ENCODE assay signal across 8 mouse cellular contexts in the genomic region with DNA sequence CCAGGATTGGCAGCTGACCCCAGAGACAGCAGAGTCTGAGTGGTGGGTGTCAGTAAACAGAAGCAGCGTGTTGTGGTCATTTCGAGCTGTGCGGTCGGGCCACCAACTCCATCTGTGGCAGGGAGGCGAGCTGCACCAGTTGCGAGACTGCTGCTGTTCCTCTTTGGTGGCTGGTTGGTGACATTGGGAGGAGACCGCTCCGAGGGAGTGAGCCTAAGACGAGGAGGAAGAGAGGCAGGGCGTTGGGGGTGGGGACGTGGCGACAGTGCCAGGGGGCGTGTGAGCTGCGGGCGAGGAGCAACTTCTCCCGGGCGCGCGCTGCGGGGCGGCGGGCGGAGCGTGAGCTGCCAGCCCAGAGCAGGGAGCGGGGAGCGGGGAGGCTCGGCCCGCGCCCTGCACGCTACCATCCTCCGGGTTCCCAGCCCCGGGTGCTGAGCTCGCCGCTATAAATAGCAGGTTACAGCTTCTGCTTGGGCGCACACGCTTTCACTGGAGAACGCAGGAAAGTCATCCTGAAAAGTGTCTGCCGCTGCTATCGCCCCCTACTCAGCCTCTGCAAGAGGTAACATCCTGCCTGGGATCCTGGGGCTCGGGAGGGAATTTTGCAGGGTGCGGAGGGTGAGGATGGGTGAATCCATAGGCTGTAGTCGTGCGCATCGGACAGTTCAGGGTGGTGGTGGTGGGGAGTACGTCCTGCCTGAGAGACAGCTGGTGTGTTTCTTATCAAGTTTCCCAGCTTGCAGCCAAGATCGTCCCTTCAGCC. TPM values are rescaled to one million over a fixed set of nuclear protein-coding genes. Genes with fewer than 3 reads are reported as not detected.
A peak's percentile ranks its signal among the peaks of the same experiment; 100 is the strongest.
DNase-seq lines count a peak whose midpoint lies in the region; ATAC-seq and TF ChIP-seq lines count a peak whose summit lies in the region.

TSS of gene Inpp4b (plus strand) at position 321 of the 763 bp plus-strand sequence.

- ATAC-seq in lung, postnatal 0 days, result peak; percentile 78

- H3K4me2 ChIP-seq in lung, postnatal 0 days (replicated peaks; ENCODE audit: low read depth, low read length), result peak within 1 kb of the TSS; percentile 97

- peak within 1 kb of the TSS; percentile 28; the same call in 1 of the 2 replicates for H3K27ac ChIP-seq in MEL (ENCODE audit: control insufficient read depth, low read depth, low read length)
- peak within 1 kb of the TSS; percentile 90 for H3K27ac ChIP-seq in cerebellum, adult 2 months (ENCODE audit: insufficient read depth, low read length)
- H3K27ac ChIP-seq in hindbrain, embryonic 10.5 days, result peak within 1 kb of the TSS; percentile 42; the same call in 1 of the 2 replicates
- H3K27ac ChIP-seq in lung, postnatal 0 days (ENCODE audit: low read length), result no peak within 1 kb of the TSS
- no peak within 1 kb of the TSS for H3K27ac ChIP-seq in thymus, adult 2 months (ENCODE audit: control insufficient read depth, insufficient read depth, low read length)

- peak; percentile 88 for DNase-seq in MEL (ENCODE audit: low read depth, low spot score)
- peak; percentile 85 to 86 for DNase-seq in cerebellum, adult 2 months
- DNase-seq in frontal cortex, adult 2 months (ENCODE audit: extremely low spot score in 1 of 2, low spot score in 1 of 2), result peak; percentile 46 to 75
- DNase-seq in hindbrain, embryonic 10.5 days (ENCODE audit: low spot score), result peak; percentile 57
- DNase-seq in layer of hippocampus, postnatal 14 days (ENCODE audit: low spot score in 2 of 2), result peak; percentile 58 to 68
- peak; percentile 71 for DNase-seq in lung, postnatal 0 days (ENCODE audit: low spot score)
- peak; percentile 13 for DNase-seq in ovary, adult 18-20 months (ENCODE audit: low spot score)
- peak; percentile 64 for DNase-seq in thymus, adult 2 months

- H3K9ac ChIP-seq in MEL (ENCODE audit: control insufficient read depth, low read depth, low read length, poor library complexity, severe bottlenecking), result peak within 1 kb of the TSS; percentile 45
- H3K9ac ChIP-seq in lung, postnatal 0 days (replicated peaks; ENCODE audit: low read depth), result 0 out of 2 replicates have a peak within 1 kb of the TSS, but pooled peaks have one; percentile 19

- no peak for TF ChIP-seq EP300 in MEL (IDR thresholded peaks at IDR 0.05; ENCODE audit: low read depth in 1 of 2, low read length in 2 of 2)
- no peak for TF ChIP-seq EP300 in lung, postnatal 0 days (IDR thresholded peaks at IDR 0.05)

- TF ChIP-seq CTCF in MEL (IDR thresholded peaks at IDR 0.05 in 2 of 3, conservative IDR thresholded peaks at IDR 0.05 in 1 of 3; ENCODE audit: control insufficient read depth in 1 of 3, insufficient read depth in 1 of 3, low read depth in 2 of 3, low read length in 3 of 3, poor library complexity in 1 of 3, severe bottlenecking in 1 of 3), result no peak
- TF ChIP-seq CTCF in cerebellum, adult 2 months (IDR thresholded peaks at IDR 0.05; ENCODE audit: borderline replicate concordance, insufficient read depth, low read depth, low read length), result no peak
- no peak for TF ChIP-seq CTCF in lung, postnatal 0 days (IDR thresholded peaks at IDR 0.05)
- no peak for TF ChIP-seq CTCF in thymus, adult 2 months (IDR thresholded peaks at IDR 0.05; ENCODE audit: borderline replicate concordance, control insufficient read depth, extremely low read depth, insufficient read depth, low read length, poor library complexity)

- H3K9me3 ChIP-seq in MEL (replicated peaks; ENCODE audit: insufficient read depth, low read length), result no peaks in the 10 kb centered on the region
- H3K9me3 ChIP-seq in hindbrain, embryonic 10.5 days, result peaks cover 2% of the 10 kb centered on the region; the same call in 1 of the 2 replicates
- H3K9me3 ChIP-seq in lung, postnatal 0 days (ENCODE audit: low read length), result no peaks in the 10 kb centered on the region

- no peak; a peak in 1 of 4 replicates for TF ChIP-seq POLR2A in MEL (IDR thresholded peaks at IDR 0.05; ENCODE audit: control insufficient read depth in 1 of 2, insufficient read depth in 1 of 2, low read depth in 1 of 2, low read length in 2 of 2, poor library complexity in 1 of 2)
- peak; percentile 23; the same call in 1 of the 2 replicates for TF ChIP-seq POLR2A in cerebellum, adult 2 months (IDR thresholded peaks at IDR 0.05; ENCODE audit: borderline replicate concordance, insufficient read depth, low read length)
- TF ChIP-seq POLR2A in thymus, adult 2 months (IDR thresholded peaks at IDR 0.05; ENCODE audit: control insufficient read depth, extremely low read depth, insufficient read depth, low read length, poor library complexity), result no peak

- peaks cover 0 to 3% of the 10 kb centered on the region in 2 experiments; a peak in 1 of 4 replicates for H3K36me3 ChIP-seq in MEL (ENCODE audit: control insufficient read depth in 1 of 2, insufficient read depth in 2 of 2, low read length in 2 of 2)
- H3K36me3 ChIP-seq in hindbrain, embryonic 10.5 days, result no peaks in the 10 kb centered on the region
- no peaks in the 10 kb centered on the region for H3K36me3 ChIP-seq in lung, postnatal 0 days (ENCODE audit: insufficient read depth, low read length)
- no peaks in the 10 kb centered on the region for H3K36me3 ChIP-seq in thymus, adult 2 months (ENCODE audit: control insufficient read depth, insufficient read depth, low read length)

- H3K4me1 ChIP-seq in MEL (ENCODE audit: control insufficient read depth in 1 of 2, insufficient read depth in 2 of 2, low read length in 2 of 2), result peaks cover 0 to 4% of the 10 kb centered on the region in 2 experiments; a peak in 2 of 4 replicates
- no peaks in the 10 kb centered on the region for H3K4me1 ChIP-seq in cerebellum, adult 2 months (ENCODE audit: control insufficient read depth, insufficient read depth, low read length)
- peaks cover 17% of the 10 kb centered on the region for H3K4me1 ChIP-seq in hindbrain, embryonic 10.5 days (replicated peaks)
- no peaks in the 10 kb centered on the region for H3K4me1 ChIP-seq in lung, postnatal 0 days (ENCODE audit: insufficient read depth, low read depth, low read length)
- peaks cover 10% of the 10 kb centered on the region for H3K4me1 ChIP-seq in thymus, adult 2 months (replicated peaks; ENCODE audit: control insufficient read depth, insufficient read depth, low read length)

- H3K27me3 ChIP-seq in MEL (ENCODE audit: control insufficient read depth in 1 of 2, insufficient read depth in 2 of 2, low read length in 2 of 2), result no peaks in the 10 kb centered on the region
- no peaks in the 10 kb centered on the region for H3K27me3 ChIP-seq in cerebellum, adult 2 months (ENCODE audit: control insufficient read depth, insufficient read depth, low read length)
- H3K27me3 ChIP-seq in hindbrain, embryonic 10.5 days (ENCODE audit: insufficient read depth, poor library complexity, severe bottlenecking), result peaks cover 19% of the 10 kb centered on the region
- H3K27me3 ChIP-seq in lung, postnatal 0 days (replicated peaks; ENCODE audit: insufficient read depth, low read length), result no peaks in the 10 kb centered on the region
- H3K27me3 ChIP-seq in thymus, adult 2 months (ENCODE audit: control insufficient read depth, insufficient read depth, low read length), result no peaks in the 10 kb centered on the region

- H3K4me3 ChIP-seq in MEL (ENCODE audit: control insufficient read depth in 1 of 2, insufficient read depth in 1 of 2, low read depth in 2 of 2, low read length in 2 of 2), result peak within 1 kb of the TSS; percentile 60 to 96
- H3K4me3 ChIP-seq in cerebellum, adult 2 months (replicated peaks; ENCODE audit: insufficient read depth, low read depth, low read length), result peak within 1 kb of the TSS; percentile 92
- H3K4me3 ChIP-seq in hindbrain, embryonic 10.5 days, result peak within 1 kb of the TSS; percentile 71
- peak within 1 kb of the TSS; percentile 47 for H3K4me3 ChIP-seq in lung, postnatal 0 days (ENCODE audit: low read depth, low read length)
- H3K4me3 ChIP-seq in thymus, adult 2 months (ENCODE audit: control insufficient read depth, insufficient read depth, low read length), result peak within 1 kb of the TSS; percentile 61

- no peaks in the 10 kb centered on the region for H3K79me2 ChIP-seq in MEL (ENCODE audit: control insufficient read depth, insufficient read depth, low read length, poor library complexity)

- TF ChIP-seq RAD21 in MEL (IDR thresholded peaks at IDR 0.05; ENCODE audit: low read depth, low read length), result no peak

- WGBS in cerebellum, adult 2 months, result under 1% methylated on average over 46 of the region's 46 CpGs
- WGBS in hindbrain, embryonic 10.5 days, result under 1% methylated on average over 46 of the region's 46 CpGs
- 3% methylated on average over 38 of the region's 46 CpGs for WGBS in lung, postnatal 0 days
- 2% methylated on average over 46 of the region's 46 CpGs for WGBS in thymus, adult 2 months

TF ChIP-seq in MEL, 35 proteins besides CTCF, POLR2A, EP300 and RAD21 (continues in another document):
- TF ChIP-seq JUND (IDR thresholded peaks at IDR 0.05; ENCODE audit: low read depth, low read length) (no peak), USF1 (IDR thresholded peaks at IDR 0.05; ENCODE audit: low read depth, low read length) (no peak), ZMIZ1 (IDR thresholded peaks at IDR 0.05; ENCODE audit: low read depth, low read length) (0 out of 2 replicates have a peak, but pooled peaks have one; percentile 54), MYB (IDR thresholded peaks at IDR 0.05; ENCODE audit: low read depth, low read length) (no peak), POLR2AphosphoS5 (IDR thresholded peaks at IDR 0.05; ENCODE audit: borderline replicate concordance, low read depth, low read length) (no peak), MEF2A (IDR thresholded peaks at IDR 0.05; ENCODE audit: extremely low read depth, insufficient replicate concordance, low read depth, low read length, poor library complexity, severe bottlenecking) (no peak), ETS1 (IDR thresholded peaks at IDR 0.05; ENCODE audit: low read depth, low read length) (0 out of 2 replicates have a peak, but pooled peaks have one; percentile 7), ELF1 (IDR thresholded peaks at IDR 0.05; ENCODE audit: low read depth, low read length) (no peak; the same call in 1 of the 2 replicates), UBTF (IDR thresholded peaks at IDR 0.05; ENCODE audit: borderline replicate concordance, insufficient read depth, low read depth, low read length) (0 out of 2 replicates have a peak, but pooled peaks have one; percentile 65), TBP (IDR thresholded peaks at IDR 0.05; ENCODE audit: low read depth, low read length) (0 out of 2 replicates have a peak, but pooled peaks have one; percentile 25), TCF12 (IDR thresholded peaks at IDR 0.05; ENCODE audit: low read depth, low read length) (no peak)

RNA-seq across cellular contexts. Expression of gene Inpp4b, which starts in this region (rescaled TPM):
- 11.1 and 12.3 TPM in 2 replicates for total RNA-seq in MEL (2012; rRNA removed)
- 10 to 100 TPM; 13.6 to 26.9 TPM for polyA plus RNA-seq in MEL (2012; ENCODE audit: insufficient read depth in 1 of 2, insufficient read length in 2 of 2, low read depth in 1 of 2, low replicate concordance in 2 of 2, missing spikeins in 1 of 2)
- 11.8 and 14.3 TPM in 2 replicates for polyA plus RNA-seq in cerebellum, adult 2 months (2012; rRNA removed)
- polyA plus RNA-seq in frontal cortex, adult 2 months (2012; rRNA removed), result 6.4 and 6.9 TPM in 2 replicates
- 3.0 and 3.9 TPM in 2 replicates for polyA plus RNA-seq in hindbrain, embryonic 10.5 days (2016; fragmentation: Nextera tagmentation; extraction: Ambion mirVana)
- 1 to 10 TPM; 9.2 to 9.5 TPM for total RNA-seq in layer of hippocampus, postnatal 14 days (2021)
- polyA plus RNA-seq in lung, postnatal 0 days (2015; fragmentation: Nextera tagmentation; extraction: Ambion mirVana), result 20.7 and 24.0 TPM in 2 replicates
- 14.8 and 22.6 TPM in 2 replicates for polyA plus RNA-seq in thymus, adult 2 months (2012; rRNA removed)

Comparison
In these comparisons a context has a peak if more than half of its experiments do, and no peak if none do; other contexts are left out.
1. DNase-seq: peak in every context shown above with its lines; median percentile 88 in MEL; 86 in cerebellum, adult 2 months; 71 in lung, postnatal 0 days; 64 in thymus, adult 2 months; 63 in layer of hippocampus, postnatal 14 days; 60 in frontal cortex, adult 2 months; 57 in hindbrain, embryonic 10.5 days; 13 in ovary, adult 18-20 months.
2. H3K27ac ChIP-seq: peak in MEL (single experiment), cerebellum, adult 2 months (single experiment) and hindbrain, embryonic 10.5 days (single experiment); none in lung, postnatal 0 days (single experiment) and thymus, adult 2 months (single experiment).
3. Peak in every context shown above with its lines, with median percentiles within 50 percentile points of each other: H3K4me3 ChIP-seq.